Mouse (Mus musculus) adrenal gland, postnatal 10 days (tissue): ENCODE data around the gene Bsg. TPM values are rescaled to one million over a fixed set of nuclear protein-coding genes. Genes with fewer than 3 reads are reported as not detected.

Experiments used
- total RNA-seq, 2 experiments: library from RNA; stranded (reverse); gene quantifications; 2 replicates each; pipeline ENCODE4 v1.2.3; 2021

Gene Bsg
- total RNA-seq, 2 experiments from 2014 or later: 662 to 732 TPM

Other genes starting within 250 kb of the Bsg start
- gene Vmn2r83, start 235.8 kb upstream of the Bsg start, total RNA-seq: not detected
- gene Plpp2, start 170.7 kb upstream of the Bsg start, total RNA-seq: 10 to 100 TPM; 16.4 to 19.4 TPM
- 10 to 100 TPM; 27.3 to 31.8 TPM for gene Mier2, start 149.3 kb upstream of the Bsg start, total RNA-seq
- gene Theg, start 117.2 kb upstream of the Bsg start, total RNA-seq: not detected
- under 1 TPM; 0.21 TPM for gene C2cd4c, start 90.5 kb upstream of the Bsg start, total RNA-seq
- 1 to 10 TPM; 5.6 to 8.4 TPM for gene Shc2, start 66.6 kb upstream of the Bsg start, total RNA-seq
- gene Odf3l2, start 58.8 kb upstream of the Bsg start, total RNA-seq: not detected
- 1 to 10 TPM; 3.1 to 4.0 TPM for gene Madcam1, start 39.9 kb upstream of the Bsg start, total RNA-seq
- 10 to 100 TPM; 26.2 to 27.0 TPM for gene Tpgs1, start 35.1 kb upstream of the Bsg start, total RNA-seq
- 10 to 100 TPM; 90.2 to 96.7 TPM for gene Cdc34, start 22.3 kb upstream of the Bsg start, total RNA-seq
- 1 to 10 TPM; 1.0 to 1.5 TPM for gene Gzmm, start 15.5 kb upstream of the Bsg start, total RNA-seq
- gene Hcn2, start 12.1 kb downstream of the Bsg start, total RNA-seq: 1 to 10 TPM; 7.2 to 8.7 TPM
- gene Polrmt, start 42.1 kb downstream of the Bsg start, total RNA-seq: 10 to 100 TPM; 60.1 to 69.8 TPM
- gene Fgf22, start 50.6 kb downstream of the Bsg start, total RNA-seq: not detected
- gene Rnf126, start 62.5 kb downstream of the Bsg start, total RNA-seq: 10 to 100 TPM; 50.8 to 55.1 TPM
- gene Fstl3, start 72.8 kb downstream of the Bsg start, total RNA-seq: 1 to 10 TPM; 5.5 to 5.7 TPM
- under 1 TPM; 0.09 to 0.21 TPM for gene Prss57, start 86.5 kb downstream of the Bsg start, total RNA-seq
- 10 to 100 TPM; 69.6 to 80.2 TPM for gene Palm, start 89.1 kb downstream of the Bsg start, total RNA-seq
- gene Misp, start 116.5 kb downstream of the Bsg start, total RNA-seq: under 1 TPM in 1 of 2 experiments, not detected in 1; 0.27 TPM
- gene Ptbp1, start 149.9 kb downstream of the Bsg start, total RNA-seq: 100 to 1,000 TPM; 267 to 270 TPM
- 1 to 10 TPM; 1.5 to 2.8 TPM for gene Prtn3, start 170.0 kb downstream of the Bsg start, total RNA-seq
- gene Plppr3, start 170.1 kb downstream of the Bsg start, total RNA-seq: 1 to 10 TPM; 3.4 to 4.3 TPM
- 1 to 10 TPM; 2.1 to 2.3 TPM for gene Elane, start 181.8 kb downstream of the Bsg start, total RNA-seq
- 100 to 1,000 TPM; 316 to 348 TPM for gene Cfd, start 186.4 kb downstream of the Bsg start, total RNA-seq
- 10 to 100 TPM; 48.1 to 50.8 TPM for gene Med16, start 204.4 kb downstream of the Bsg start, total RNA-seq
- gene Gm26602, start 206.4 kb downstream of the Bsg start, total RNA-seq: not detected
- 1 to 10 TPM in 1 of 2 experiments, under 1 TPM in 1; 0.69 to 1.8 TPM for gene Kiss1r, start 212.5 kb downstream of the Bsg start, total RNA-seq
- 10 to 100 TPM; 78.9 to 93.6 TPM for gene R3hdm4, start 216.7 kb downstream of the Bsg start, total RNA-seq
- 1 to 10 TPM; 6.3 to 8.1 TPM for gene Arid3a, start 222.6 kb downstream of the Bsg start, total RNA-seq